Mouse (Mus musculus) layer of hippocampus, postnatal 14 days (tissue): ENCODE data around the gene A4galt. TPM values are rescaled to one million over a fixed set of nuclear protein-coding genes. Genes with fewer than 3 reads are reported as not detected.

ENCODE experiments used
- DNase-seq, 2 experiments: peaks; one replicate each; pipeline ENCODE4 v3.0.0; 2021 to 2022; ENCODE audit warnings: low spot score in 2 of 2, mixed read lengths in 1 of 2
- total RNA-seq, 2 experiments: library from RNA; stranded (reverse); gene quantifications; 2 replicates each; pipeline ENCODE4 v1.2.3; 2021

Gene A4galt
- total RNA-seq, 2 experiments from 2014 or later = 1.8 to 1.9 TPM

- DNase-seq = no peak
Observed at GRCm38 (mm10) chr15:83226871-83227270, 24.7 kb downstream of the A4galt start.

- no peak for DNase-seq
Observed at GRCm38 (mm10) chr15:83226066-83226834, 25.3 kb downstream of the A4galt start.

- peak; percentile 23 to 49 for DNase-seq
Observed at GRCm38 (mm10) chr15:83224136-83224766, 27.3 kb downstream of the A4galt start.

GRCm38 (mm10) chr15:83223208-83223962 lies 28.2 kb downstream of the A4galt start:
- DNase-seq = no peak

GRCm38 (mm10) chr15:83221721-83222120 lies 29.9 kb downstream of the A4galt start:
- no peak for DNase-seq

- no peak for DNase-seq
Observed at GRCm38 (mm10) chr15:83220368-83221013, 31.1 kb downstream of the A4galt start.

GRCm38 (mm10) chr15:83215322-83216216 lies 36.0 kb downstream of the A4galt start:
- no peak for DNase-seq

- peak; percentile 48 to 64 for DNase-seq
Observed at GRCm38 (mm10) chr15:83210229-83210628, 41.3 kb downstream of the A4galt start.

GRCm38 (mm10) chr15:83209719-83210118 lies 41.9 kb downstream of the A4galt start:
- DNase-seq = no peak

GRCm38 (mm10) chr15:83209092-83209695 lies 42.4 kb downstream of the A4galt start:
- no peak for DNase-seq

GRCm38 (mm10) chr15:83204731-83205451 lies 46.7 kb downstream of the A4galt start:
- peak; percentile 56 to 70 for DNase-seq

GRCm38 (mm10) chr15:83202412-83202811 lies 49.2 kb downstream of the A4galt start:
- no peak for DNase-seq

GRCm38 (mm10) chr15:83193413-83193812 lies 58.2 kb downstream of the A4galt start:
- no peak for DNase-seq

GRCm38 (mm10) chr15:83182351-83182750 lies 69.2 kb downstream of the A4galt start:
- DNase-seq = no peak

- no peak for DNase-seq
Observed at GRCm38 (mm10) chr15:83181800-83182330, 69.7 kb downstream of the A4galt start.

- no peak for DNase-seq
Observed at GRCm38 (mm10) chr15:83180004-83180403, 71.6 kb downstream of the A4galt start.
